8 mouse cellular contexts compared by ENCODE assay signal in the genomic region with DNA sequence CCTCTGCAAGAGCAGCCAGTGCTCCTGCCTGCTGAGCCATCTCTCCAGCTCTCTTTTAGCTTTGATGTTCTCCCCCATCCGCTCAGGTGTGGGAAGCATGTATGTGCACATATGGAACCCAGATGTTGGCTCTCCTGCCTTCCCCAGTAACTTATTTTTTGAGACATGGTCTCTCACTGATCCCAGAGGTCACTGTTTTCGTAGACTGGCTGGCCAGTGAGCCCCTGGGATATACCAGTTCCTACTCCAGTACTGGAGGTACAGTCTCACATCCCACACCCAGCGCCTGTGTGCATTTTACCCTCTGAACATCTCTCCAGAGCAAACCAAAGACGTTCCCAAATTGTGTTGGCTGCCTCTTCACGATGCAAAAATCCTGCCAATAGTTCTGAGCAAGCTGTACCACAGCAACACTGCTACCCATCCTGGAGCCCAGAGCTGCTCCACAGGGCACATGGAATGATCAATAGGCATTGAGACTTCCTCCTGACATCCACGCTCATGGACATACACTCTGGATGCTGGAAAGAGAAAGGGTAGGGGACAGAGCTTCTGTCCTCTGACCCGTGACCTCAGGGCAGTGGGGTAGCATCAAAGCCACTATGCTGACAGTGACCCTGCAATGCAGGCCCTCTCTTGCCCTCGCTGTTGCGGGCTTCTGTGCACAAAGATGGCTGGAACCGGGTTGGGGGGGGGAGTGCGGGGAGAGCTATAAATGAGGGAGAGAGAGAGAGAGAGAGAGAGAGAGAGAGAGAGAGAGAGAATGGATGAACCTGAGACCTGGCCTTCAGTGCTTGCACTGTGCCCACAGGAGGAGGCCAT.
DNase-seq lines count a peak whose midpoint lies in the region; ATAC-seq and TF ChIP-seq lines count a peak whose summit lies in the region.
"Had no signal": no experiment of that assay in that cellular context is flagged by ENCODE, and none has a peak within 500 bp of the region (broad histone marks: within the 10 kb centered on the region; RNA-seq: fewer than 3 reads in every experiment).

No protein-coding gene starts in this region.

- no peak for DNase-seq in forebrain, embryonic 10.5 days (ENCODE audit: extremely low spot score, low spot score)
- DNase-seq in limb, embryonic 10.5 days (ENCODE audit: low spot score): peak; percentile 61
- DNase-seq in right cerebral cortex, postnatal 10 days (ENCODE audit: low spot score in 2 of 2): peak; percentile 67 to 70
- no peak for DNase-seq in heart, embryonic 10.5 days (ENCODE audit: low spot score)
- DNase-seq in lung, postnatal 10 days: no peak
- DNase-seq in lung, postnatal 0 days (ENCODE audit: low spot score): no peak
- DNase-seq: lung, postnatal 14 days had no signal

- no peaks in the 10 kb centered on the region for H3K9me3 ChIP-seq in forebrain, embryonic 10.5 days
- no peaks in the 10 kb centered on the region for H3K9me3 ChIP-seq in hindbrain, embryonic 15.5 days
- no peaks in the 10 kb centered on the region for H3K9me3 ChIP-seq in limb, embryonic 10.5 days (replicated peaks)
- H3K9me3 ChIP-seq in heart, embryonic 10.5 days: no peaks in the 10 kb centered on the region
- H3K9me3 ChIP-seq in lung, postnatal 0 days (ENCODE audit: low read length): no peaks in the 10 kb centered on the region

- H3K27me3 ChIP-seq in forebrain, embryonic 10.5 days (ENCODE audit: poor library complexity, severe bottlenecking): peaks cover 16% of the 10 kb centered on the region; the same call in 1 of the 2 replicates
- no peaks in the 10 kb centered on the region for H3K27me3 ChIP-seq in hindbrain, embryonic 15.5 days
- no peaks in the 10 kb centered on the region for H3K27me3 ChIP-seq in limb, embryonic 10.5 days (ENCODE audit: low read depth, poor library complexity, severe bottlenecking)
- peaks cover 9% of the 10 kb centered on the region; the same call in 1 of the 2 replicates for H3K27me3 ChIP-seq in heart, embryonic 10.5 days (ENCODE audit: insufficient read depth, poor library complexity, severe bottlenecking)
- no peaks in the 10 kb centered on the region for H3K27me3 ChIP-seq in lung, postnatal 0 days (replicated peaks; ENCODE audit: insufficient read depth, low read length)

- TF ChIP-seq CTCF in lung, postnatal 0 days (IDR thresholded peaks at IDR 0.05): no peak

- no peaks in the 10 kb centered on the region for H3K36me3 ChIP-seq in forebrain, embryonic 10.5 days (replicated peaks)
- H3K36me3 ChIP-seq in hindbrain, embryonic 15.5 days: no peaks in the 10 kb centered on the region
- no peaks in the 10 kb centered on the region for H3K36me3 ChIP-seq in limb, embryonic 10.5 days
- no peaks in the 10 kb centered on the region for H3K36me3 ChIP-seq in heart, embryonic 10.5 days
- no peaks in the 10 kb centered on the region for H3K36me3 ChIP-seq in lung, postnatal 0 days (ENCODE audit: insufficient read depth, low read length)

- peak overlapping the region; percentile 53; the same call in 1 of the 2 replicates for H3K4me2 ChIP-seq in hindbrain, embryonic 15.5 days
- no peak overlapping the region for H3K4me2 ChIP-seq in lung, postnatal 0 days (replicated peaks; ENCODE audit: low read depth, low read length)

- peaks cover 62% of the 10 kb centered on the region for H3K4me1 ChIP-seq in forebrain, embryonic 10.5 days
- peaks cover 42% of the 10 kb centered on the region for H3K4me1 ChIP-seq in hindbrain, embryonic 15.5 days (replicated peaks)
- H3K4me1 ChIP-seq in limb, embryonic 10.5 days: peaks cover 52% of the 10 kb centered on the region
- H3K4me1 ChIP-seq in heart, embryonic 10.5 days: peaks cover 20% of the 10 kb centered on the region
- H3K4me1 ChIP-seq in lung, postnatal 0 days (ENCODE audit: insufficient read depth, low read depth, low read length): no peaks in the 10 kb centered on the region

- 0 out of 2 replicates have a peak overlapping the region, but pooled peaks have one; percentile 39 for H3K4me3 ChIP-seq in forebrain, embryonic 10.5 days
- no peak overlapping the region for H3K4me3 ChIP-seq in hindbrain, embryonic 15.5 days
- H3K4me3 ChIP-seq in limb, embryonic 10.5 days: no peak overlapping the region; the same call in 1 of the 2 replicates
- H3K4me3 ChIP-seq in heart, embryonic 10.5 days: no peak overlapping the region
- H3K4me3 ChIP-seq in lung, postnatal 0 days (ENCODE audit: low read depth, low read length): no peak overlapping the region

- ATAC-seq in hindbrain, embryonic 15.5 days (ENCODE audit: low FRiP score, low read depth): peak; percentile 14
- ATAC-seq in lung, postnatal 0 days: no peak

- H3K9ac ChIP-seq in hindbrain, embryonic 15.5 days: no peak overlapping the region
- no peak overlapping the region for H3K9ac ChIP-seq in lung, postnatal 0 days (replicated peaks; ENCODE audit: low read depth)

- no peak for TF ChIP-seq EP300 in lung, postnatal 0 days (IDR thresholded peaks at IDR 0.05)

- 37% methylated on average over 11 of the region's 11 CpGs for WGBS in forebrain, embryonic 10.5 days
- 15% methylated on average over 11 of the region's 11 CpGs for WGBS in hindbrain, embryonic 15.5 days
- WGBS in limb, embryonic 10.5 days: 39% methylated on average over 11 of the region's 11 CpGs
- WGBS in heart, embryonic 10.5 days: 69% methylated on average over 11 of the region's 11 CpGs
- 58% methylated on average over 11 of the region's 11 CpGs for WGBS in lung, postnatal 0 days

- H3K27ac ChIP-seq in forebrain, embryonic 10.5 days: peak overlapping the region; percentile 89
- H3K27ac ChIP-seq in hindbrain, embryonic 15.5 days (replicated peaks): peak overlapping the region; percentile 87
- peak overlapping the region; percentile 85 for H3K27ac ChIP-seq in limb, embryonic 10.5 days
- H3K27ac ChIP-seq in heart, embryonic 10.5 days: no peak overlapping the region
- H3K27ac ChIP-seq in lung, postnatal 0 days (ENCODE audit: low read length): no peak overlapping the region

Comparison
In these comparisons a context has a peak if more than half of its experiments do, and no peak if none do; other contexts are left out.
1. DNase-seq: peak in limb, embryonic 10.5 days (single experiment) and right cerebral cortex, postnatal 10 days (2 of 2); none in forebrain, embryonic 10.5 days (single experiment), heart, embryonic 10.5 days (single experiment), lung, postnatal 10 days (single experiment) and lung, postnatal 0 days (single experiment).
2. H3K27ac ChIP-seq: peak in forebrain, embryonic 10.5 days (single experiment), hindbrain, embryonic 15.5 days (single experiment) and limb, embryonic 10.5 days (single experiment); none in heart, embryonic 10.5 days (single experiment) and lung, postnatal 0 days (single experiment).